Mouse (Mus musculus) adrenal gland, postnatal 25 days (tissue): ENCODE measurements around the gene Stard13. TPM values are rescaled to one million over a fixed set of nuclear protein-coding genes. Genes with fewer than 3 reads are reported as not detected.

Source experiments
- DNase-seq: peaks from one replicate; pipeline ENCODE4 v3.0.0; 2021; ENCODE audit warnings: mixed read lengths
- total RNA-seq: library from RNA; stranded (reverse); gene quantifications from 2 replicates; pipeline ENCODE4 v1.2.3, GENCODE M21; 2021

Stard13 gene
- total RNA-seq, 1 experiment from 2014 or later = 22.6 TPM

GRCm38 (mm10) chr5:151137901-151138300 lies 95.7 kb downstream of the Stard13 start:
- no peak for DNase-seq

- DNase-seq = no peak
Observed at GRCm38 (mm10) chr5:151137311-151137710, 96.3 kb downstream of the Stard13 start.

- no peak for DNase-seq
Observed at GRCm38 (mm10) chr5:151135965-151136364, 97.7 kb downstream of the Stard13 start.

- DNase-seq = no peak
Observed at GRCm38 (mm10) chr5:151135078-151135826, 98.4 kb downstream of the Stard13 start.

GRCm38 (mm10) chr5:151134202-151134601 lies 99.4 kb downstream of the Stard13 start:
- DNase-seq = no peak

GRCm38 (mm10) chr5:151133744-151134143 lies 99.9 kb downstream of the Stard13 start:
- DNase-seq = no peak

- DNase-seq = no peak
Observed at GRCm38 (mm10) chr5:151129762-151130161, 103.9 kb downstream of the Stard13 start.

GRCm38 (mm10) chr5:151127298-151127717 lies 106.3 kb downstream of the Stard13 start:
- no peak for DNase-seq

GRCm38 (mm10) chr5:151126608-151127005 lies 107.0 kb downstream of the Stard13 start:
- no peak for DNase-seq

GRCm38 (mm10) chr5:151125985-151126607 lies 107.5 kb downstream of the Stard13 start:
- no peak for DNase-seq

- no peak for DNase-seq
Observed at GRCm38 (mm10) chr5:151117846-151118245, 115.8 kb downstream of the Stard13 start.

- no peak for DNase-seq
Observed at GRCm38 (mm10) chr5:151116192-151116887, 117.3 kb downstream of the Stard13 start.

- no peak for DNase-seq
Observed at GRCm38 (mm10) chr5:151112743-151113142, 120.9 kb downstream of the Stard13 start.

GRCm38 (mm10) chr5:151111080-151111871 lies 122.4 kb downstream of the Stard13 start:
- no peak for DNase-seq

- DNase-seq = no peak
Observed at GRCm38 (mm10) chr5:151110461-151110908, 123.2 kb downstream of the Stard13 start.

GRCm38 (mm10) chr5:151109822-151110221 lies 123.8 kb downstream of the Stard13 start:
- DNase-seq = no peak

- DNase-seq = no peak
Observed at GRCm38 (mm10) chr5:151108955-151109354, 124.7 kb downstream of the Stard13 start.

GRCm38 (mm10) chr5:151108291-151108897 lies 125.2 kb downstream of the Stard13 start:
- no peak for DNase-seq

GRCm38 (mm10) chr5:151106841-151107240 lies 126.8 kb downstream of the Stard13 start:
- DNase-seq = no peak

GRCm38 (mm10) chr5:151105054-151105971 lies 128.3 kb downstream of the Stard13 start:
- DNase-seq = no peak
